Mouse (Mus musculus) macrophage (primary cell): ENCODE data around the gene Tmc6. TPM values are rescaled to one million over a fixed set of nuclear protein-coding genes. Genes with fewer than 3 reads are reported as not detected.
A peak's percentile ranks its signal among the peaks of the same experiment; 100 is the strongest.
"Not testable (repeated sequence)": the region's sequence is repeated elsewhere in the genome, so short reads cannot be mapped to it uniquely, and the experiment has no call there.

ENCODE experiments used
- H3K27ac ChIP-seq: fragments of 350-480 bp; formaldehyde crosslinking; 2 replicates; pipeline ENCODE4 v1.9.0; 2021
- H3K36me3 ChIP-seq: fragments of 350-480 bp; formaldehyde crosslinking; 2 replicates; pipeline ENCODE4 v1.9.0; 2021; ENCODE audit errors: inconsistent target
- H3K4me3 ChIP-seq: fragments of 350-480 bp; formaldehyde crosslinking; 2 replicates; pipeline ENCODE4 v1.9.0; 2021; ENCODE audit errors: inconsistent target
- H3K79me2 ChIP-seq: fragments of 350-480 bp; formaldehyde crosslinking; 2 replicates; pipeline ENCODE4 v1.9.0; 2021; ENCODE audit errors: inconsistent target
- WGBS: methylation state at CpG from one replicate; pipeline ENCODE4 v1.1.7; 2026; ENCODE audit warnings: inconsistent platforms; ENCODE audit not compliant: missing documents; 5-methylcytosine and 5-hydroxymethylcytosine counted together
- polyA plus RNA-seq: library from polyadenylated mRNA; stranded (reverse); fragments of 250-400 nt; gene quantifications from 3 replicates; pipeline ENCODE4 v1.2.4, GENCODE M21; 2018; ENCODE audit warnings: inconsistent platforms

Tmc6 gene
- polyA plus RNA-seq, 1 experiment from 2014 or later, result 11.1 TPM

GRCm38 (mm10) chr11:117798160-117798541 is 16.2 kb upstream of the Tmc6 start:
- Histone ChIP-seq H3K27ac (no peak overlapping the region), H3K79me2 (no peaks in the 10 kb centered on the region), H3K4me3 (no peak overlapping the region), H3K36me3 (no peaks in the 10 kb centered on the region)
- WGBS, result 51% methylated on average over 2 of the region's 2 CpGs

- Histone ChIP-seq H3K79me2 (no peaks in the 10 kb centered on the region), H3K36me3 (no peaks in the 10 kb centered on the region), H3K4me3 (no peak within 1 kb of the TSS), H3K27ac (no peak within 1 kb of the TSS)
- WGBS, result 88% methylated on average over 9 of the region's 9 CpGs
Measured at GRCm38 (mm10) chr11:117797511-117798159, 15.6 kb upstream of the Tmc6 start, which contains the start of gene 6030468B19Rik. Gene 6030468B19Rik (plus strand): TSS chr11:117797660.

GRCm38 (mm10) chr11:117796954-117797353 is 15.0 kb upstream of the Tmc6 start:
- H3K4me3 ChIP-seq, result no peak overlapping the region
- WGBS, result 95% methylated on average over 5 of the region's 5 CpGs

GRCm38 (mm10) chr11:117794035-117794551 is 12.1 kb upstream of the Tmc6 start:
- no peak overlapping the region for H3K27ac ChIP-seq
- 76% methylated on average over 4 of the region's 4 CpGs for WGBS
- H3K4me3 ChIP-seq, result no peak overlapping the region
- H3K79me2 ChIP-seq, result no peaks in the 10 kb centered on the region
- H3K36me3 ChIP-seq, result no peaks in the 10 kb centered on the region

More at GRCm38 (mm10) chr11:117796954-117797353, 15.0 kb upstream of the Tmc6 start:
- H3K79me2 ChIP-seq, result no peaks in the 10 kb centered on the region
- no peaks in the 10 kb centered on the region for H3K36me3 ChIP-seq
- H3K27ac ChIP-seq, result no peak overlapping the region

- Histone ChIP-seq H3K79me2 (no peaks in the 10 kb centered on the region), H3K36me3 (no peaks in the 10 kb centered on the region), H3K4me3 (peak overlapping the region; percentile 0; the same call in 1 of the 2 replicates), H3K27ac (peak overlapping the region; percentile 27)
- 6% methylated on average over 22 of the region's 22 CpGs for WGBS
Measured at GRCm38 (mm10) chr11:117792281-117792888, 10.4 kb upstream of the Tmc6 start.

- H3K36me3 ChIP-seq, result no peaks in the 10 kb centered on the region
- H3K4me3 ChIP-seq, result no peak overlapping the region
- 96% methylated on average over 8 of the region's 9 CpGs for WGBS
- no peaks in the 10 kb centered on the region for H3K79me2 ChIP-seq
- no peak overlapping the region for H3K27ac ChIP-seq
Measured at GRCm38 (mm10) chr11:117791441-117791761, 9.4 kb upstream of the Tmc6 start.

- 81% methylated on average over 18 of the region's 23 CpGs for WGBS
- Histone ChIP-seq H3K4me3 (no peak overlapping the region), H3K79me2 (no peaks in the 10 kb centered on the region), H3K36me3 (no peaks in the 10 kb centered on the region), H3K27ac (no peak overlapping the region)
Measured at GRCm38 (mm10) chr11:117790703-117791440, 8.9 kb upstream of the Tmc6 start.

GRCm38 (mm10) chr11:117790286-117790685 is 8.3 kb upstream of the Tmc6 start:
- no peak overlapping the region for H3K4me3 ChIP-seq
- no peaks in the 10 kb centered on the region for H3K79me2 ChIP-seq
- no peak overlapping the region for H3K27ac ChIP-seq
- 24% methylated on average over 13 of the region's 14 CpGs for WGBS
- H3K36me3 ChIP-seq, result no peaks in the 10 kb centered on the region

GRCm38 (mm10) chr11:117788481-117788880 is 6.5 kb upstream of the Tmc6 start:
- WGBS, result 92% methylated on average over 4 of the region's 7 CpGs
- H3K27ac ChIP-seq, H3K36me3 ChIP-seq, H3K4me3 ChIP-seq, H3K79me2 ChIP-seq: not testable (repeated sequence)

GRCm38 (mm10) chr11:117786294-117786693 is 4.3 kb upstream of the Tmc6 start:
- no peak overlapping the region for H3K27ac ChIP-seq
- no peak overlapping the region for H3K4me3 ChIP-seq
- H3K79me2 ChIP-seq, result no peaks in the 10 kb centered on the region
- WGBS, result 25% methylated on average over 10 of the region's 10 CpGs
- H3K36me3 ChIP-seq, result no peaks in the 10 kb centered on the region

- H3K36me3 ChIP-seq, result no peaks in the 10 kb centered on the region
- no peaks in the 10 kb centered on the region for H3K79me2 ChIP-seq
- peak overlapping the region; percentile 10; the same call in 1 of the 2 replicates for H3K4me3 ChIP-seq
- 0 out of 2 replicates have a peak overlapping the region, but pooled peaks have one; percentile 12 for H3K27ac ChIP-seq
- WGBS, result 77% methylated on average over 10 of the region's 10 CpGs
Measured at GRCm38 (mm10) chr11:117783683-117784309, 1.8 kb upstream of the Tmc6 start.

GRCm38 (mm10) chr11:117783089-117783488 is 1.1 kb upstream of the Tmc6 start:
- H3K36me3 ChIP-seq, result no peaks in the 10 kb centered on the region
- H3K79me2 ChIP-seq, result no peaks in the 10 kb centered on the region
- H3K27ac ChIP-seq, result peak overlapping the region; percentile 98
- WGBS, result 13% methylated on average over 31 of the region's 31 CpGs
- peak overlapping the region; percentile 44 for H3K4me3 ChIP-seq

GRCm38 (mm10) chr11:117782705-117783034 is 672 bp upstream of the Tmc6 start:
- no peaks in the 10 kb centered on the region for H3K79me2 ChIP-seq
- WGBS, result 51% methylated on average over 9 of the region's 9 CpGs
- peak overlapping the region; percentile 44 for H3K4me3 ChIP-seq
- no peaks in the 10 kb centered on the region for H3K36me3 ChIP-seq
- H3K27ac ChIP-seq, result peak overlapping the region; percentile 98

- H3K79me2 ChIP-seq, result no peaks in the 10 kb centered on the region
- peak overlapping the region; percentile 44 for H3K4me3 ChIP-seq
- no peaks in the 10 kb centered on the region; the same call in 1 of the 2 replicates for H3K36me3 ChIP-seq
- peak overlapping the region; percentile 98 for H3K27ac ChIP-seq
- WGBS, result under 1% methylated on average over 18 of the region's 18 CpGs
Measured at GRCm38 (mm10) chr11:117781199-117781821, 688 bp downstream of the Tmc6 start.
